Mouse (Mus musculus) layer of hippocampus, postnatal 36 days (tissue): Measurements from ENCODE around the gene Myh14. TPM values are rescaled to one million over a fixed set of nuclear protein-coding genes. Genes with fewer than 3 reads are reported as not detected.
A peak's percentile ranks its signal among the peaks of the same experiment; 100 is the strongest.

Source experiments
- DNase-seq, 2 experiments: peaks; one replicate each; pipeline ENCODE4 v3.0.0; 2022
- total RNA-seq, 2 experiments: library from RNA; stranded (reverse); gene quantifications; 2 replicates each; pipeline ENCODE4 v1.2.3; 2021

Myh14 gene
- total RNA-seq, 2 experiments from 2014 or later, result 27.7 to 28.1 TPM

- no peak for DNase-seq
These were observed 42.1 kb downstream of the Myh14 start for GRCm38 (mm10) chr7:44628402-44629034.

GRCm38 (mm10) chr7:44626966-44627365 lies 43.7 kb downstream of the Myh14 start:
- DNase-seq, result no peak

- DNase-seq, result no peak
These were observed 44.6 kb downstream of the Myh14 start for GRCm38 (mm10) chr7:44626068-44626385.

- no peak for DNase-seq
These were observed 45.2 kb downstream of the Myh14 start for GRCm38 (mm10) chr7:44625241-44626067.

GRCm38 (mm10) chr7:44624828-44625227 lies 45.8 kb downstream of the Myh14 start:
- DNase-seq, result no peak

- DNase-seq, result no peak
These were observed 46.2 kb downstream of the Myh14 start for GRCm38 (mm10) chr7:44624543-44624826.

GRCm38 (mm10) chr7:44623714-44624542 lies 46.7 kb downstream of the Myh14 start:
- DNase-seq, result no peak

GRCm38 (mm10) chr7:44617059-44617458 lies 53.6 kb downstream of the Myh14 start:
- no peak for DNase-seq

- no peak for DNase-seq
These were observed 54.7 kb downstream of the Myh14 start for GRCm38 (mm10) chr7:44615987-44616386.

GRCm38 (mm10) chr7:44615309-44615708 lies 55.3 kb downstream of the Myh14 start:
- no peak for DNase-seq

- DNase-seq, result no peak
These were observed 56.5 kb downstream of the Myh14 start for GRCm38 (mm10) chr7:44614041-44614688.

GRCm38 (mm10) chr7:44612192-44612591 lies 58.5 kb downstream of the Myh14 start:
- no peak for DNase-seq

GRCm38 (mm10) chr7:44606171-44606901 lies 64.3 kb downstream of the Myh14 start:
- no peak for DNase-seq

- no peak for DNase-seq
These were observed 65.2 kb downstream of the Myh14 start for GRCm38 (mm10) chr7:44605436-44605835.

- no peak for DNase-seq
These were observed 66.0 kb downstream of the Myh14 start for GRCm38 (mm10) chr7:44604619-44605018.

- peak; percentile 59 for DNase-seq
These were observed 66.5 kb downstream of the Myh14 start for GRCm38 (mm10) chr7:44604139-44604606.

- no peak for DNase-seq
These were observed 67.3 kb downstream of the Myh14 start for GRCm38 (mm10) chr7:44603186-44603855.

- DNase-seq, result peak; percentile 84 to 85
These were observed 68.2 kb downstream of the Myh14 start for GRCm38 (mm10) chr7:44602443-44602842.

- no peak for DNase-seq
These were observed 69.0 kb downstream of the Myh14 start for GRCm38 (mm10) chr7:44601646-44602045.

GRCm38 (mm10) chr7:44600691-44601262 lies 69.9 kb downstream of the Myh14 start:
- no peak for DNase-seq

- no peak for DNase-seq
These were observed 72.3 kb downstream of the Myh14 start for GRCm38 (mm10) chr7:44598336-44598735.
